Mouse (Mus musculus): ENCODE results near the gene 1700020N01Rik.

The 1700020N01Rik gene

DNA sequence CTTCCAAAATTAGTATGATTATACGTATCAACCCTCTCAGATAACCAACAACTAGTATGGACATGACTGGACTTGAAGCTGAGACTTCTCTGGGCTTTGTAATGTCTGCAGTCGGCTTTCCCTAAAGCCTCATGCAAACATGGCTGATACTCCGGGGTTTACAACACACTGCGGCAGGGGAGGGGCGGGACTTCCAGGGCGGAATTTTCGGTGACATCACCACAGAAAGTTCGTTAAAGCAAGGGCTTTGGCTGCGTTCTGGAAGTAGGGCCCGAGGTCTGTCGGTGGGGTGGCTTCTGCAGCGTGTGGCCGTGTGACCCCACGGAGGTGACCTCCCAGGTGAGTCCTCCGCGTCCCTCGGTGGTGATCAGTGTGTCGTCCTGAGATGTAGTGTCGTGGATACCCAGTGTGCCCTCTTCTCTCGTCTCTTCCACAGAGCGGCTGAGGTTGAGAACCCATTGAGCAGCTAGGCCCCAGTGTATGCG lies at the start of gene 1700020N01Rik:
Gene 1700020N01Rik, plus strand, starts transcription at position 250 of the 485 bp plus-strand sequence.
- no peak for ATAC-seq (ENCODE audit: low TSS enrichment)

DNA sequence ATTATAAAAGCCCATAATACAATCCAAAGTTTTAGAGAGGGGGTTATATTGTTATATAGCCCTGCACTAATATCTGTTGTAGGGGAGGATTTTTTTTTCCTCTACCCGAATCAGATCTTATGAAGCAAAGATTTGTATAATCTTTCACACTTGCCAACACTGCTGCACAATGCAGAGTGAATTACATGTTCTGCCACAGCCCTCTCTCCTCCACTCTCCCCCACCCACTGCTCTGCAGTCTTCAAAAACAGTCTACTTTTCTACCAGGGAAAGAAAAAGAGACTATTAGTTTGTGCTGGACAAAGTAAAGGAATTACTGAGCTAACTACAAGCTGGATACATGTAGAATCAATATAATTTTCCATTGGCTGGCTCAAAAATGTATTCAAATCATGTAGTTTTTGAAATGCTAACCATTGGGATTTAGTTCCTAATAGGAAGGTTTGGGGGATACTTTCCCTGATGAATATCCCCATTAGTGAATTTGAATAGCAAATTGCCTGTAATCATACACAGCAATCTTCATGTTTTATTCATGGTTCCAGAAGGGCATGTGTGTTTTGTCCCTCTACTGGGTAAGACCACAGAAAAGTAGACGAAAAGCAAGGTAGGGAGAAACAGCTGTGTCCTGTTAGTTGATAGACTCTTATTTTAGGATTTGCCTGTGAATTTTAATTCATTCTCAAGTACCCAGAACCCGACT lies 49.2 kb upstream of the 1700020N01Rik start:
- peak; percentile 76 for ATAC-seq (ENCODE audit: low TSS enrichment)

DNA sequence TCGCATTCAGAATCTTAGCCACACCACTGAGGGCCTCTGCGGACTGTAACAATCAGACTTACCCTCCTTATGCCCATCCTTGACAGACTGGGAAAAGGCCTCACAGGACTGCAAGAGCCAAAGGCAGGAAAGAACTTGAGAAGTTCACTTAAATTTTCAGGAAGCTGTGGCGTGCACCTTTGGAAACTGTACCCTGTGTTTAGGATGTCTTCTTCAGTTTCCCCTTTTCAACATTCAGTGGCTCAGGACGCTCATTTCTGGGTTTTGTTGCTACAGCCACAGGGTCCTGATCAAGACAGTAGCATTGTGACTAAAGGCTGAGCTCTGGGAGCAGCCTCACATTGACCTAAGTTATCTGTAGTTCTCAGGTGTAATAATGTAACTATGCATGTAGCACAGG lies 48.2 kb upstream of the 1700020N01Rik start:
- ATAC-seq (ENCODE audit: low TSS enrichment): no peak

DNA sequence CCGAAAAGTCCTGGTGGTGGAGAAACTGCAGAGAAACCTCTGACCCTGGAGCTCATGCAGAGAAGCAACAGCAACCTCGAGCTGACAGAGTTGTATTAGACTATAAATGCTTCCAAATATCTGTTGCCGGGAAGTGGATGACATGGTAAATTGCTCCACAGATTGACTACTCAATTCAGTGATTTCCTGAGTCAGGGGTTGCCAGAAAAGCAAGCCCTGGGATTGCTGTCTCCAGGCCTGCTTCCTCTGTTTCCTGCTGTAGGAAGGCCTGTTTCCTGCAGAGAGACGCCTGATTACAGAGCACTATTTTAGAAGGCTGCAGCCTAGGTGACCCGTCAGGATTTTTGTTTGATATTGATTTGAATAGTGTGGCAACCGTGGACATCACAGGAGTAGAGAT lies 47.5 kb upstream of the 1700020N01Rik start:
- no peak for ATAC-seq (ENCODE audit: low TSS enrichment)

DNA sequence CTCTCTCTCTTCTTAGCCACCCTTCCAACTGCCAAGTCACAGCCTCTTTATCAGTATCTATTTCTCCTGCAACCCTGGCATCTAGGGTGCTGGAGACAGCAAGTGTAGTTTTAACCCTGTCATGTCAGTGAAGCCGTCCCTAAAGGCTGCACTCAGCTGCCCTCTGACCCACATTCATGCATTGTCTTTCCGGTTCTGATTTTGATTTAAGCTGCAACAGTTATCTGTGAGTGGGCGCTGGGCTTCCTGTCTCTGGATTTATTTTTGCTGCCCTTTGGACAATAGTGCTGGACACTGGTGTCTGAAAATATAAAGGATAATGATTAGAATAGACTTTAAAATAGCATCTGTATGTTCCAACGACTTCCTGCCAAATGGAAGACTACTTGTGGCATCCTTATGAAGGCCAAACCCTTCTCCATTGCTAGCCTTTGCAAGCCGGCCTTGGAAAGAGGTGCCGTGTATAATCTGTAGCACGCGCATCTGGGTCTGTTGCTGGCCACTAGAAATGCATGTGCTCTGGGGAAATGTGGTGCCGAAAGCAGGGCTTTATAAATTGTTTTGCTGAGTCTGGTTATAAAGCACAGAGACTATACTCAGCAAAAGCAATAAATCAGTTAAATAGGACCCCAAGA lies 44.0 kb upstream of the 1700020N01Rik start:
- ATAC-seq (ENCODE audit: low TSS enrichment): no peak

DNA sequence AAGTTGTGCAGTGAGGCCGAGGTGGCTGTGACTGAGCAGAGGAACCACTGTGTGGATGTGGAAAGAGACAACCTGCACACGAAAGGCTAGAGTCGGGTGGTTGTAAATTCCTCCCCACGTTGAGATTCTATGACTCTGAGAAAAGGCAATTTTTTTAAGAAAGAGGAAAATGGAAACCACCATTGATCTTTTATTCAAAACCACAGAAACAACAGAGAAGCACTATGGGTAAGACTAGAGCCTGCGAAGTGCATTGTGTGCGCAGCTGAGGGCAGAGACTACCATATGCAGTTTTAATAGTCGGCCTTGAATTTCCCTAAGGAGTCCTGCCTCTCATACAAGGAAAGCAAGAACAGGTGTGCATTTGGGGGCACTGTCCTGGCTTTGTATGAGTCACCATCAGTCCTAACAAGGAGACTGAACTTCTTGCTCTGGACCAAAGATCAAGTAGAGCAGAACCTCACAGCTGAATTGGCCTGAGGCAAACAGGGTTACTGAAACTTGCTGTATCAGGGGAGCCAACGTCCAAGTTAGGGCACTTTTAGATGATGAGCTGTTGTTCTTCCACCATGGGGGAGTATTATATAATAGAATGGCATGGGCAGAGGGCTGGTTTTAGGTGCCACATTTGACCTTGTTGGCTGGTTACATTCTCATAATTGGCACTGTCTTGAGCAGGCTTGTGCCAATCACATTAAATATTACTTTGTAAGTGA lies 39.8 kb upstream of the 1700020N01Rik start:
- no peak for ATAC-seq (ENCODE audit: low TSS enrichment)

DNA sequence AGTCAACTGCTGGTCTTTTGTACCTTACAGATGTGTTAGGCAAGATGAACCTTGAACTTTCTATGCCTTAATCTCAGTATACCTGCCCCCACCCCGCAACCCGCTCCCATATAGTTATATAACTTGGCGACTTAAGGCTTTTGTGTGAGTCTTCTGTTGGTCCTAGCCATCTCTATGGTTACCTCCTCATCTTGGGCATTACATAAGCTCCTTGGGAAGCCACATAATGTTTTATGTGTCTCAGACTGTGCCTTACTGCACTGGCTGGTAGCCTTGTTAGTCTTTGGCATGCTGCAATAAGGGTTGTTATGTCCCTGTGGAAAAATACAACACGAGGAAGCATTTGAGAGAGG lies 39.3 kb upstream of the 1700020N01Rik start:
- ATAC-seq (ENCODE audit: low TSS enrichment): peak; percentile 65; the same call in 1 of the 2 replicates

DNA sequence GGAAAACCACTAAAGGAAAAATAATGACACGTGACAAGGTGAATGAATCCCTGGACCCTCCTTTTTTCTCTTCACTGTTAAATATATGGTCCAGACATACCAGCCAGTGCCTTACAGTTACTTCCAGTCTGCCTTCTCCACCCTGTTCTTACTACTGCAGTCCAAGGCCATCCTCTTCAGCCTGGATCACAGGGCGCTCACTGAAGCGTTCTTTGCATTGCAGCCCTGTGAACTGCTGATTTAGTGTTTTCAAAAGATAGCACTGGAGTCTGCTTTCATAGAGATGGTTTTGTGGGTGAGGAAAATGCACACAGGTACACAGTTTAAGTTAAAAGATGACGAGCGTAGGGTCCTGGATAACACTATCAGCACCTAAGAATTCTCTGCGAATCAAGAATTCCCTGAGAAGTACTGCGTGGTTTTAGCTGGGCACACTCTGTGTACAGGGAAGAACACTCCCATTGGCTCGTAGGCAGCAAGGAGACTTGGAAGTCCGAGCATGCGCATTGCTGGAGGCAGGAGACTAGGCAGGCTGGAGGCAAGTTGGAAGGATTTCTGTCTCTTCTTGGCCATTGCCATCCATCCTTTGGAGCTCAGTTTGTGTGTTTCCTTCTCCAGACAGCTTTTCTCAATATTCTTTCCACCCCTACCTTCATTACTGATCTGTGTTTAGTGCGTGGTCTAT lies 37.9 kb upstream of the 1700020N01Rik start:
- ATAC-seq (ENCODE audit: low TSS enrichment): no peak

DNA sequence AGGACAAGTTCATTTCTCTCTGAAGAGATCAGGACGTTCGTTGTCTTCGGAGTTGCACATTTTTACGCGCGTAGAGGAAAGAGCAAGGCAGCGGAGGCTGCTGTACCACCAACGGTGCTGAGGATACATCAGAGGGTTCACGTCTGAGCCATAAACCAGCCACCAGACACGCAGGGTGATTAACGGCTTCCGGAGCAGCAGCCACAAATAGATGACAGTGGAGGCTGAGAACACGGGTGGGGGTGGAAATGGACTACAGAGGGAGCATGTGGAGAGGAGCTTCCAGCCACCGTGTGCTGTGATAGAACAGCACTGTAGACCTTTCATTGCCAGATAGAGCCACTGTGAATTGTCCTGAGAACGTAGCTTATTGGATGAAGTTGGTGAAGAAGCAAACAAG lies 33.2 kb upstream of the 1700020N01Rik start:
- ATAC-seq (ENCODE audit: low TSS enrichment): no peak

DNA sequence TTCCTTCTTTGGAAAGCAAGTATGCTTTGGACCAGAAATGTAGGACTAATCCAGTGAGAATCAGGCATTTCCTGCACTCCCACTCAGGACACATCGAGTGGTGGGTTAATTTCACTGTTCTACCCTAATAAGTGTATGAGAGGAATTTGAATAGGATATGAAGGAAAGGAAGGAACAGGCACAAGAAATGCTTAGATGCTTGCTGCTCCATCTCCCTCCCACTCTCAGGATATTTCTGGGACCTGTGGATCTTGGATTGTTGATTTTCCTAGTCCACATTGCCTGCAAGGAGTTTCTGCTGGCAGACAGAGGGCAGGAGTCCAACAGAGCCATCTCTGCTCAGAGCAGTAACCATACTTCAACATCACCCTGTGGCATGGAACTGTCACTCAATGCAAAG lies 31.8 kb upstream of the 1700020N01Rik start:
- ATAC-seq (ENCODE audit: low TSS enrichment): peak; percentile 90

DNA sequence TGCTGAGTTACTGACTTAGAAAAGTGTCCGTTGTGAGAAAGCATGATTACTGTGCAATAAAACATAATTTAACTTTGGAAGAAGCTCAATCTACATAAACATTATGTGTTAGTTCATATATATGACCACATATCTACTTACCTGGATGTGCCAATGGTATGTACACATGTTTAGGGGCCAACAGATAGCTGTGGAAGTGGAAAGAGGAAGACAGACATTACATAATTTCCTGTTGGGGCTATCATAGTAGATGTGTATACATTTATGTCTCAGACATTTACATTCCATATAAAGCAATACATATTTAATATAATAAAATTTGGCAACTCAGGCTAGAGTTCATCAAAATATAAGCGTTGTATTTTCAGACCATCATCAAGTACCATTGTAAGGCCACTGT lies 29.5 kb upstream of the 1700020N01Rik start:
- ATAC-seq (ENCODE audit: low TSS enrichment): no peak

DNA sequence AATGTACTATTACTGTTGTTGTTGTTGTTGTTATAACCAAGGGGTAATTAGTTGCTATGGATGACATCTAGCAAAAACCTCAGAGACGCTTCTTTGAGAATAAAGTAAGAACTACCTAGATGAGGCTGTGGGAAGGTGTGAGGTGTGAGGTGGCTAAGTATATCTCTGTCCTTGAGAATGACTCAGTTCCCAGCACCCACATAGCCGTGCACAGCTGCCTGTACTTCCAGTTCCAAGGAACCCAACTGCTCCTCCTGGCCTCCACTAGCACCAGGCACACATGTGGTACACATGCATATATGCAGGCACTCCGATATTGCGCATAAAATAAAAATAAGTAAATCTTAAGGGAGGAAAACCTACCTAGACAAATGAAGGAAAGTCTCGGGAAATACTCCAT lies 28.8 kb upstream of the 1700020N01Rik start:
- peak; percentile 50; the same call in 1 of the 2 replicates for ATAC-seq (ENCODE audit: low TSS enrichment)

DNA sequence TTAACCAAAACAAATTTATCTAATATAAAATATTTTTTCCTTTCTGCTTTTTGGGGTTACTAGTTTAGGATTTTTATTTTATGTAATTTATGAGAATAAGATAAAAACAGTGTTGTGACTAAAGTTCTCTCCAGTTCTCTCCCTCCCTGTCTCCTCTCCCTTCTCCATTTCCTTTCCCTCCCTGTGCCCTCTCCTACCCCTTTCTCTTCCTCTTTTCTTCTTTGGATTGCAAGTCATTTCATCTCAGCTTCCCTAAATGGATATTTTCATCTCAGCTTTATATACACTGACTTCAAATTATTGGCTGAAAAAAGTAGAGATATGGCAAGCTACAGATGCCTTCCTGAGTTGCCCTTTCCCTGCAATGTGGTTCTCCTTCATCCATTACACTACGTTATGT lies 26.9 kb upstream of the 1700020N01Rik start:
- no peak for ATAC-seq (ENCODE audit: low TSS enrichment)

DNA sequence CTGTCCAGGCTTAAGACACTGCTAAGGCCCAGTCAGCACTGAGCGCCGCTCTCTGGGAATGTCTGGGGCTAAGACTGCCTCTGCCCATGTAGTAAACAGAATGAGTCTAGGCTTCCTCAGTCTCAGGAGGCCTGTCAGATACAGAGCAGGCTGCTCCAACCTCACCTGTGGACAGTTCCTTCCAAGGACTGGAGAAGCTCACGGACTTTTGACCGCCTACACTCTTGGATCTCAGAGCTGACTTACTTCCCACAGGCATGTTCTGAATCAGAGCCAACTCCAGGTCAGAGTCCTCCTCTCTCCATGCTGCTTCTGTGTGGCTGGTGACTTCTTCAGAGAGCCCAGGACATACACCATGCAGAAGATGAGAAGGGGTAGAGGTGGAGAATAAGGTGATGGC lies 21.3 kb upstream of the 1700020N01Rik start:
- no peak for ATAC-seq (ENCODE audit: low TSS enrichment)

DNA sequence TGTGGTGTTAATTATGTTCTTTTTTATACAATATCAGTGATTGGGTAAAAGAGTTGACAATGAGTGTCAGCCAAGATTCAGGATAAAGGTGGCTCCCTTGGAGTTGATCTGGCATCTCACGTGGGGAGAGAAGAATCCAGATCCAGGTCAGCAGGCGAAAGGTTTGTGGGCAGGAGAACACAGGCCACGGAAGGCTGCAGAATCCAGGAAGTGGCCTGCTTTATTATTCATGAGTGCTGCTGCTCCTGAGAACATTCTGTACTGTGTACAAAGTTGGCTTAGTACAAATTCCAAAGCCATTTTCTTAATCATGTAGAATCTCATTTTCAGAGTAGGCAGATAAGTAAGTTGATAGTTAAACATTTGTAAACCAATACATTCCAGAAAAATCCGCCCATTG lies 19.2 kb upstream of the 1700020N01Rik start:
- no peak for ATAC-seq (ENCODE audit: low TSS enrichment)

DNA sequence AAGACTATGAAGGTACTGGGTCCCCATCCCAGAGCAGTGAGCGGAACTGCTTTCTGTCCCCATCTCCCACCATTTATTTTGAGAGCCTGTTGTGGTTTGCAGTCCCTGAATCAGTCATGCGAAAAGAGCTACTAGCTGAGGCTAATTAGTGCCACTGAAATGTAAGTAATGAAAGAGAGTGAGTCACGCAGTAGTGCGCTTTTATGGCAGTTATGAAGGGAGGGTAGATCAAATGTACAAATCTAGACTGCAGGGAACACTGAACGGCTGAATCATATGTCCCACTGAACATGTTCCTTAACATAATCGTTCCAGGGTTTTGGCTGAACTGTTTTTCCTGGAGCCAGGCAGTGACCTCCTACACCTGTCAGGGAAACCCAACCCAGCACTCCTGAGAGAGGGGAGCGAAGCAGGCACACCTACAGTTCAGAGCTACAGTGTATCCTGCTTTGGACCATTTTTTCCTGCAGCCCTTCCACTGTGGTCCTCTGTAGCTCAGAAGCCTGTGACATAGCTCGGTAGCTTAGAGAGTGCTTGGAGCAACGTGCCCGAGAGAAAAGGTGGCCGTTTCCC lies 17.1 kb upstream of the 1700020N01Rik start:
- peak; percentile 74 for ATAC-seq (ENCODE audit: low TSS enrichment)

DNA sequence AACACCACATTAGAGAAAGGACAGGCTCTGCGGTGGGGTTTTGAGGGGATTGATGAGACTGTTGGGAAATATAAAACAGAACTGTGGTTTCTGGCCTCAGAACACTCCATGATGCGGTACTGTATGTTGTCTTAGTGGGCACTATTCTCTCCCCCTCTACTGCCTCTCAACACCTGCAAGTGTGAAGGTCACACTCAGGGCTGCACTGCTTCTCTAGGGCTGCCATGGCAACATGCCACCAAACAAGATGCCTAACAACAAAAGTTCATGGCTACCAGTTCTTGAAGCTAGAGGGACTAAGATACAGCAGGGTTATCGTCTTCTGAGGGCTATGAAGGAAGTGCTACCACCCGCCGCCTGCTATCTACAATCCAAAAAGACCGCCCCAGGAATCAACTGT lies 15.1 kb upstream of the 1700020N01Rik start:
- ATAC-seq (ENCODE audit: low TSS enrichment): no peak

DNA sequence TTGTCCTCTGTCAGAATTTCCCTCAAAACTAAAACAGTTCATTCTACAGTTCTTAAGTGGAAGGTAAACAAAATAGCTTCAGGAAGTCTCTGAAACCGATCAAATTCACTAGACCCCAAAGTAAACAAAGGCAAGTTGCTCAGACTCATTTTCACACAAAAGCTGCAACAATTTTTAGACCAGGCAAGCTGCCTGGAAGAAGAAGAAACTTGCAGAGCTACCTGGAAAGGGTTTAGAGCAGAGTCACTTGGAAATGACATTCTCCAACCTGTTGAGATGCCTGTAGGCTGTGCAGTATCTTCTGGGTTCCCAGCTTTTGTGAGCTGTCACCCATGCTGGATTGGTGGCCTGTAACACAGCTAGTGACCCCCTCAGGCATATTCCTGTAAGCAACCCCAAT lies 11.4 kb upstream of the 1700020N01Rik start:
- no peak for ATAC-seq (ENCODE audit: low TSS enrichment)

DNA sequence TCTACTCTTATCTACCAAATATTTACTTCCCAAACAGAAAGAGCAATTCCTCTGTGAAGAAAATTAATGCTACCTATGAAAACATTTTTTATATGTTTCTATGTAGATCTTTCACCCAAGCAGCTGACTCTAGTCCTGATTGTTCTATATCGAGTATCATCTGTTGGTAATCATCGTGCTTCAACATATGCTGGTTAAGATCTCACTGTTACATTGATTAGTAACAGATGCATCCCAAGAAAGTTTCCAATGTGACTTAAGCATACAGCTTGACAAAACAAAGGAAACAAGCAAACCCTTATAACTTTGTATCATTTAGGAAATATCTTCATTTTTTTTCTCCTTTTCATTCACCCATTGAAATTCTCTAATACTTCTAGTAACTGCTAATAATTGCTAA lies 5.9 kb upstream of the 1700020N01Rik start:
- ATAC-seq (ENCODE audit: low TSS enrichment): no peak

DNA sequence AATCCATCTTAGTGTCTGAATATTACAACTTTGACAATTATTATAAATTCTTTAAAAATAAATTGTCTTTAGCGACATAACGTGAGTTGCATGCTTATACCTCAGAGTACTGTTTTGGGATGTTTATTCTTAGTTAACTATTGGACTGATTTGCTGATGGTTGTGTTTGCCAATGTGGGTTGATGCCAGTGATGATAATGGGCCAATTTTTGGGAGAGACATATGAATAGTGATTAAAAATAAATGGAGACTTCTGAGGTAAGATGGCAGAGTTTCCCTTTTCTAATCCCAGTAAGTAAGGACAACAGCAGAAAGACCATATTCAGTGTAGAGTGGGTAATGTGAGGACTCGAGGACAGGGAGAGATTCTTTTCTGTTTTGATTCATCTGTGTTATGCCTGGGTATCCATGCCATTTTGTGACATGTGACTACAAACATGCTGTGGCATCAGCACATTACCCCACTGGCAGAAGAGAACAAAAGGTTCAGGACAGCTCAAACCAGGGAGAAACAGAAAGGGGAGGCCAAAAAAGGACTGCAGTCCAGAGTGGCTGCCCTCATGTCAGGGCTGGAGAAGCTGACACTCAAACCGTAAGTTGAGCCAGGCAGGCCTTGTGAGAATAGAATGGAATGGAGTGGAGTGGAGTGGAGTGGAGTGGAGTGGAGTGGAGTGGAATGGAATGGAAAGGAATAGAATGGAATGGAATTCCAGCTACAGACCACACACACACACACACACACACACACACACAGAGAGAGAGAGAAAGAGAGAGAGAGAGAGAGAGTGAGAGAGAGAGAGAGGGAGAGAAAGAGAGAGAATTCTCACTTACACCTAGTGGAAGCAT lies 4.7 kb upstream of the 1700020N01Rik start:
- no peak for ATAC-seq (ENCODE audit: low TSS enrichment)

DNA sequence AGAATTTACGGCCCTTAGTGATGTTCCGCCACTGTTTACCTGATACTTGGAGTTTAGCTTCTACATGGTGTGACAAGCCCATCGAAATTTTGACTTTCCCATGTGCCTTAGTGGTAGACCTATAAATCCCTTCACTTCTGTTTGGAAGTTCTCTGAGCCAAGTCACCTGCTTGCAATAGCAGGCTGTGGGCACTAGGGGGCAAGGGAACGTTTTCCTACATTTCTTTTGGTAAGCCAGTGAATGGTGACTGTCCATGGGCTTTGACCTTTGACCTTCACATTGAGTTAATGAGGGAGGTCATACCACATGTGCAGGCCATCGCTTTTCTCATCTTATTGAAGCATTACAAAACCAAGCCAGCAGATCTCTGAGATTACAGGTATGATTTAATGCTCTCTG lies 8.0 kb downstream of the 1700020N01Rik start:
- no peak for ATAC-seq (ENCODE audit: low TSS enrichment)

Measured in frontal cortex, adult (tissue).